Mouse (Mus musculus) midbrain, embryonic 11.5 days (tissue): ENCODE measurements around the gene B3galt2. TPM values are rescaled to one million over a fixed set of nuclear protein-coding genes. Genes with fewer than 3 reads are reported as not detected.

Source experiments
- ATAC-seq: fragments of 200-750 bp; cut with Nextera tagmentation; 2 replicates; pipeline ENCODE4 v1.8.0; 2017; ENCODE audit warnings: moderate TSS enrichment, moderate library complexity; ENCODE audit not compliant: low FRiP score
- DNase-seq: peaks from one replicate; pipeline ENCODE4 v3.0.0; 2015; ENCODE audit warnings: low spot score; ENCODE audit errors: missing footprints
- H3K27ac ChIP-seq: fragments of 300-500 bp; sonication (generic); 2 replicates; pipeline ENCODE4 v1.5.1; 2014; ENCODE audit warnings: low read depth, low read length
- H3K27me3 ChIP-seq: fragments of 300-500 bp; sonication (generic); 2 replicates; pipeline ENCODE4 v1.6.1; 2014; ENCODE audit warnings: mild to moderate bottlenecking, low read length, moderate library complexity, mixed read lengths; ENCODE audit not compliant: control insufficient read depth, insufficient read depth
- H3K36me3 ChIP-seq: fragments of 300-500 bp; sonication (generic); 2 replicates; pipeline ENCODE4 v1.6.1; 2014; ENCODE audit warnings: mild to moderate bottlenecking, low read length, moderate library complexity, mixed read lengths; ENCODE audit not compliant: control insufficient read depth, insufficient read depth
- H3K4me1 ChIP-seq: fragments of 300-500 bp; sonication (generic); 2 replicates; pipeline ENCODE4 v1.6.1; 2014; ENCODE audit warnings: low read length; ENCODE audit not compliant: control insufficient read depth, insufficient read depth
- H3K4me2 ChIP-seq: fragments of 300-500 bp; sonication (generic); 2 replicates; pipeline ENCODE4 v1.6.1; 2014; ENCODE audit warnings: mild to moderate bottlenecking, moderate library complexity
- H3K4me3 ChIP-seq: fragments of 300-500 bp; sonication (generic); 2 replicates; pipeline ENCODE4 v1.5.1; 2014; ENCODE audit warnings: low read depth, low read length
- H3K9ac ChIP-seq: fragments of 300-500 bp; sonication (generic); 2 replicates; pipeline ENCODE4 v1.6.1; 2014; ENCODE audit warnings: low read length
- H3K9me3 ChIP-seq: fragments of 300-500 bp; sonication (generic); 2 replicates; pipeline ENCODE4 v1.6.1; 2016; ENCODE audit warnings: low read length; ENCODE audit not compliant: control insufficient read depth
- WGBS: fragments of 180-500 bp; shearing (Covaris S2); extraction: QIAGEN DNeasy Blood & Tissue Kit; methylation state at CpG from one replicate; pipeline ENCODE4 v1.1.7; 2014; 5-methylcytosine and 5-hydroxymethylcytosine counted together
- polyA plus RNA-seq: library from polyadenylated mRNA; unstranded; fragments of >200 nt; fragmentation: Nextera tagmentation; extraction: Ambion mirVana; gene quantifications from 2 replicates; pipeline ENCODE4 v1.2.1, GENCODE M21; 2014

B3galt2 gene
- polyA plus RNA-seq, result 1.2 and 1.6 TPM in 2 replicates

DNA sequence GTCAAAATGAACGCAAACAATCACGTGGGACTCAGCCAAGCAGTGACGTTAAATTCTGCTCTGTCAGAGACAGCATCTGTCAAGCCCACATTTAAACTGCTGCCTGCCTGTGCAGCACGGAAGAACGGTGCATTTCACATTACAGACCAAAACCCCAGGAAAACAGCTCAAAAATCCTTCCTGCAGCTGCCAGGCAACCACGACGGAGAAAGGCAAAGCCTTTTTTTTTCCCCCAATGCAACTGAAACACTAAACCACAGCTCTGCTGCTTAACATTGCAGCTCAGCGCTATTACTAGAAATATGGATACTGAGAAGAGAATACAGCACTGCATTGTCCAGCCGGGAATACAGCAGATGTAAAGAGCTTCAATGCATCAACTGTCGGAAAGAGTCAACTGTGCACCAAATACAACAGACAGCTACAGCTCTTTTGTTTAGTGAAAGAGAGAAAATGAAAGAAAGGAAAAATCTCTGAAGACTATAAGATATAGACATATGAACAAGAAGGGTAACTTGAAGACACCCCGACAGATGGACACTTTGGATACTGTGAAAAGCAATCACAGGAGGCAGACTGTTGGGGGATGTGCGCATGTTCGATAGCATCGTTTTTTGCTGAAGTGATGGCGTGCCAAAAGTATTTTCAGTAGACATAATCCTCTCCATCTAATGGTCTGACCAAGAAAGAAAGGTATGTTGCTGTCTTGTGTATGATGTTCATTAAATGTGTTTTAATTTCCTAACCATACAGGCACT, at the start of gene B3galt2:
Gene B3galt2, plus strand, starts transcription at position 15 of the 758 bp plus-strand sequence.
- WGBS, result 58% methylated on average over 15 of the region's 15 CpGs
- peak within 1 kb of the TSS; percentile 77 for H3K27ac ChIP-seq
- peak within 1 kb of the TSS; percentile 46 for H3K9ac ChIP-seq
- H3K4me3 ChIP-seq, result peak within 1 kb of the TSS; percentile 18
- H3K36me3 ChIP-seq, result no peaks in the 10 kb centered on the region
- peaks cover 3% of the 10 kb centered on the region; the same call in 1 of the 2 replicates for H3K4me1 ChIP-seq
- no peaks in the 10 kb centered on the region for H3K9me3 ChIP-seq
- H3K27me3 ChIP-seq, result no peaks in the 10 kb centered on the region
- peak within 1 kb of the TSS; percentile 22 for H3K4me2 ChIP-seq
- DNase-seq (peak; percentile 89), ATAC-seq (peak; percentile 80)

DNA sequence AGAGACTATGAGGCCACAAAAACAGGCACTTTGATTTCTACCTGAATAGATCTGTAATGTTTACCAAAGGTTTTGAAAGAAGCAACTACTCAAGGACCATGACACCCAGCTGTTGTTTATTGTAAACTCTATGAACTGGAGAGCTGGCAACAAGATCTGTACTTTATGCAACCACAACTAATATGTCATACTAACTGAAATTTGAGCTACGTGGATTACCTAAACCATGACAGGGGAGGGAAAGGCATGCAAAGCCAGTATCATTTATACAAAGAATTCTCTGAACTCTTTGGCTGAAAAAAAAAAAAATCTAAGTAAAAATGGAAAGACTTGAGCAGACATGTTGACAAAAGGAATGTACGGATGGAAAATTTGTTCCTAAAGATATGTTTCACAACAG, 43.6 kb upstream of the B3galt2 start:
- Histone ChIP-seq H3K36me3 (no peaks in the 10 kb centered on the region), H3K9ac (no peak overlapping the region), H3K27ac (no peak overlapping the region), H3K4me1 (no peaks in the 10 kb centered on the region), H3K27me3 (no peaks in the 10 kb centered on the region), H3K9me3 (no peaks in the 10 kb centered on the region), H3K4me2 (no peak overlapping the region), H3K4me3 (no peak overlapping the region)
- WGBS, result 89% methylated on average over 2 of the region's 2 CpGs
- DNase-seq (no peak), ATAC-seq (no peak)

- no peak overlapping the region for H3K4me2 ChIP-seq
- WGBS, result 88% methylated on average over 2 of the region's 2 CpGs
- no peak for ATAC-seq
Measured at GRCm38 (mm10) chr1:143608911-143609310, 31.6 kb upstream of the B3galt2 start.

GRCm38 (mm10) chr1:143612901-143613300, 27.6 kb upstream of the B3galt2 start:
- no peak for DNase-seq
- Histone ChIP-seq H3K9me3 (no peaks in the 10 kb centered on the region), H3K9ac (no peak overlapping the region), H3K4me1 (no peaks in the 10 kb centered on the region), H3K4me2 (no peak overlapping the region), H3K4me3 (no peak overlapping the region), H3K27me3 (no peaks in the 10 kb centered on the region), H3K27ac (no peak overlapping the region), H3K36me3 (peaks cover 4% of the 10 kb centered on the region)
- ATAC-seq, result no peak
- WGBS, result 91% methylated on average over 2 of the region's 2 CpGs

More at GRCm38 (mm10) chr1:143608911-143609310, 31.6 kb upstream of the B3galt2 start:
- Histone ChIP-seq H3K36me3 (no peaks in the 10 kb centered on the region), H3K4me1 (no peaks in the 10 kb centered on the region), H3K27me3 (no peaks in the 10 kb centered on the region), H3K9ac (no peak overlapping the region), H3K9me3 (no peaks in the 10 kb centered on the region), H3K27ac (no peak overlapping the region), H3K4me3 (no peak overlapping the region)
- no peak for DNase-seq

DNA sequence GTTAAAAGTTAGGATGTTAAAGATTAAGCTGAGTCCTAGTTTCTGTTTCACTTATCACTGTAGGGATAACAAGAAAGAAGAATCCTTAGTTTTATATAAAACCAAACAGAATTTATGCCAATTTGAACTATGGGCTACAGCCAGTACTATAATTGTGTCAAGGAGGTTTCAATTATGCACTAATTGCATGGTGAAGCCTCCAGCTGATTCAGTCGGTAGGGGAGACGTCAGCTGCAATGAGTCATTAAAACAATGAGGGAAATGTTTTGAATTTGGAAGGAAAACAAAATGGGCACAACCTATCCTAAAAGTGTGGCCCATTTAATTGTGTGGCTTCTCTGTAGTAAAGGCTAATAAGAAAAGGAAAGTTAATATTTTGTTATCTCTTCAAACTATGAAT, 20.7 kb upstream of the B3galt2 start:
- no peak overlapping the region for H3K27ac ChIP-seq
- 76% methylated on average over 2 of the region's 2 CpGs for WGBS
- DNase-seq, result no peak
- H3K4me1 ChIP-seq, result no peaks in the 10 kb centered on the region
- ATAC-seq, result no peak
- no peak overlapping the region for H3K4me2 ChIP-seq
- H3K4me3 ChIP-seq, result no peak overlapping the region
- H3K27me3 ChIP-seq, result no peaks in the 10 kb centered on the region
- peaks cover 4% of the 10 kb centered on the region for H3K36me3 ChIP-seq
- H3K9me3 ChIP-seq, result no peaks in the 10 kb centered on the region
- H3K9ac ChIP-seq, result no peak overlapping the region

GRCm38 (mm10) chr1:143621930-143622329, 18.5 kb upstream of the B3galt2 start:
- no peak overlapping the region for H3K4me3 ChIP-seq
- peaks cover 3% of the 10 kb centered on the region for H3K36me3 ChIP-seq
- H3K27me3 ChIP-seq, result no peaks in the 10 kb centered on the region
- H3K9ac ChIP-seq, result no peak overlapping the region
- H3K9me3 ChIP-seq, result no peaks in the 10 kb centered on the region
- H3K4me1 ChIP-seq, result no peaks in the 10 kb centered on the region
- DNase-seq, result no peak
- no peak overlapping the region for H3K27ac ChIP-seq
- no peak overlapping the region for H3K4me2 ChIP-seq
- no peak for ATAC-seq

- Histone ChIP-seq H3K4me3 (no peak overlapping the region), H3K9ac (no peak overlapping the region), H3K27ac (no peak overlapping the region), H3K4me1 (no peaks in the 10 kb centered on the region), H3K36me3 (no peaks in the 10 kb centered on the region), H3K4me2 (no peak overlapping the region), H3K9me3 (no peaks in the 10 kb centered on the region), H3K27me3 (no peaks in the 10 kb centered on the region)
- DNase-seq, result no peak
- WGBS, result 96% methylated on average over 1 of the region's 1 CpGs
- ATAC-seq, result no peak
Measured at GRCm38 (mm10) chr1:143622634-143623033, 17.8 kb upstream of the B3galt2 start.

DNA sequence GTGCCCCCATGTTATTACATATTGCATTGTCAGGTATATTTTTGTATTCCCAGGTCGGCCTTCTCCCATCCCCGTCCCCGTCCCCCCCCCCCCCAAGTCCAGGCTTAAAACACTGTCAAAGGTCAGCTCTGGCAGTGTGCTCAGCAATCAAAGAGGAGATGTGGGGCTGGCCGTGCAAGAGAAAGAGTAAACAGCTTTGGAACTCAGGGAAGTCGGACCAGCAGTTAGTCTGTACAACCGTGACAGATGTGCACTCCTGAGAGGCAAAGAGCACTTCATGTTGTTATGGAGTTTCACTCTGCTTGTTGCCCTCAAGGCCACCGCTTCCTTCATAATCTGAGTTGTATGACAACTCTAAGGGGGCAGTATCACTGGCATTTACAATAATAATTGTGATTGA, 9.1 kb upstream of the B3galt2 start:
- Histone ChIP-seq H3K4me1 (no peaks in the 10 kb centered on the region), H3K4me2 (no peak overlapping the region), H3K9ac (no peak overlapping the region), H3K4me3 (no peak overlapping the region), H3K27me3 (no peaks in the 10 kb centered on the region), H3K27ac (no peak overlapping the region), H3K9me3 (no peaks in the 10 kb centered on the region), H3K36me3 (no peaks in the 10 kb centered on the region)
- ATAC-seq (no peak), DNase-seq (no peak)
- 55% methylated on average over 7 of the region's 7 CpGs for WGBS

GRCm38 (mm10) chr1:143632361-143632760, 8.1 kb upstream of the B3galt2 start:
- Histone ChIP-seq H3K9ac (no peak overlapping the region), H3K4me2 (no peak overlapping the region), H3K9me3 (no peaks in the 10 kb centered on the region), H3K36me3 (no peaks in the 10 kb centered on the region), H3K4me3 (no peak overlapping the region), H3K4me1 (no peaks in the 10 kb centered on the region), H3K27ac (no peak overlapping the region), H3K27me3 (no peaks in the 10 kb centered on the region)
- 92% methylated on average over 1 of the region's 1 CpGs for WGBS
- ATAC-seq (no peak), DNase-seq (no peak)
